Mouse (Mus musculus) erythroblast, embryonic 14.5 days (primary cell): ENCODE data around the gene Rrbp1.

Experiments used
- GATA1 ChIP-seq: IDR thresholded peaks from 2 replicates; pipeline ENCODE4 v1.6.1; 2012; ENCODE audit warnings: low read length, inconsistent platforms, mixed read lengths
- TAL1 ChIP-seq: IDR thresholded peaks from 3 replicates; pipeline ENCODE4 v1.6.1; 2012; ENCODE audit warnings: low read length, inconsistent platforms, mixed read lengths

DNA sequence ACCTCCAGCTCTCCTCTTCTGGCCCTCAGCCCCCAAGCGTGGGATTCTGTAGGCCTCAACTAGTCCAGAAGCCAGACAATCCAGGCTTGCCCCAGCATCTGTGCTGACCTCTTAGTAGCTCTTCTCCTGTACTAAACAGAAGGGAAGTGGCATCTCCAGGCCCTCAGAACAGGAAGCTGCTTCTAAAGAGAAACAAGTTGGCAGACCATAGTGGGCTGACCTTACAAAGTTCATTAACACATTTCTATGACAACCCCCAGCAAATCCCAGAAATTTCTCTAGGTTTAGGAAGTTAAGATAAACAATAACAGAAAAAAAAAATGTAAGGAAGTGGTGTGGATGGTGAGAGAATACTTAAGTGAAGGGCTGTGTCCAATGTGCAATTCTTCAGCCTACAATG lies 2.0 kb downstream of the Rrbp1 start:
- TF ChIP-seq GATA1 (no peak), TAL1 (no peak)
